Mouse (Mus musculus): Measurements from ENCODE around the gene Bnipl. TPM values are rescaled to one million over a fixed set of nuclear protein-coding genes. Genes with fewer than 3 reads are reported as not detected.

Gene Bnipl
- total RNA-seq, 2 experiments from 2014 or later: not detected

DNA sequence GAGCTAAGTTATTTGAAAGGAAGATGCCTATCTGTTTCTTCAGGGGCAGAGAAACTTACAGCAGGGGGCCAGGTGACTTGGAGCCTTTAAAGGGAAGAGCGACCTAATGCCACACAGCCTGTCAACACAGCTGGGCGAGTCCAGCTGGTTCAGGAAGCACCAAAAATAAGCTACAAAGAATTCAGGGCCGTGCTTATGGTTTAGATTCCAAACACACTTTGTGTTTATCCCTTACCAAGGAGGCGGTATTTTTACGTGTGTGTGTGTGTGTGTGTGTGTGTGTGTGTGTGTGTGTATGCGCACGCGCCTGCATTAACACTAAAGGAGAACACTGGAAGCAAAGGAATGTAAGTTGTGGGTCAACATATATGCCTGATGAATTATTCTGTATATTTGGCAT, 29.8 kb upstream of the Bnipl start:
- peak in 1 of 2 experiments; percentile 58 for DNase-seq

DNA sequence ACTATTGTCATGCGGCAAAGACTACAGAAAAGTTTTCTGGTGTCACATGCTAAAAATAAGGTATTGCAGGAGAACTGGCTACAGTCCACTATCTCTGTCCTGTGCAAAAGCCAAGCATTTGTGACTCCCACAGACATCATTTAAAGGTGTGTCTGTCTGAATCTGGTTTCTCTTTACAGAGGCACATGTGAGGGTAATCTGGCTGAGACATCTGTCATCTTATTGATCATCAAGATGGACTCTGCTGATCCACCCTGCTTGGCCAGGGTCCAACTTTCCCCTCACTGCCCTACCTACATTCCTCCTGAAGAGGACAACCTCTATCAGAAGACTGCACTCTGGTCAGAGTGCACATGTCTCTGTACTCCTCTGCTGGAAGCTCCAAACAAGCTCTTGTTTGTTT, 26.2 kb upstream of the Bnipl start:
- peak; percentile 48 to 56 for DNase-seq

DNA sequence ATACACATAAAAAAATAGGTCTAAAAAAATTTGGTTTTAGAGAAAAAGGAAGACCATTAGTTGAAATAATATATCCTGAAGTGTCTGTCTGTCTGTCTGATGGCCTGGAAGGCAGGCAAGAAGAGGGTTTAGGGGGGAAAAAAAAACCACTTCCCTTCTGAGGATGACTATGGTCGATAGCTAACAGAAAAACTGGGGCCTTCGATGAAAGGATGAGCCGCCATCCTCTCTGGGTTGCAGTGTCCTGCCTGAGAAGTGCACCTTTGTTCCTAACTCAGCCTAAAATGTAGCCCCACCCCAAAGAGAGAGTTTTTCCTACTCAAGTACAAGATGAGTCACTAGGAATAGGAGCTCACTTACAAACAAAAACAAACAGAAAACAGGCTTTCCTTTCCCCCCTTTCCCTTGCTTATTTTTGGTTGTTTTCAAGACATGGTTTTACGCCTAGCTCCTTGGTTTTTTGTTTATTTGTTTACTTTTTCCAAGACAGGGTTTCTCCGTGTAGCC, 25.5 kb upstream of the Bnipl start:
- no peak for DNase-seq

DNA sequence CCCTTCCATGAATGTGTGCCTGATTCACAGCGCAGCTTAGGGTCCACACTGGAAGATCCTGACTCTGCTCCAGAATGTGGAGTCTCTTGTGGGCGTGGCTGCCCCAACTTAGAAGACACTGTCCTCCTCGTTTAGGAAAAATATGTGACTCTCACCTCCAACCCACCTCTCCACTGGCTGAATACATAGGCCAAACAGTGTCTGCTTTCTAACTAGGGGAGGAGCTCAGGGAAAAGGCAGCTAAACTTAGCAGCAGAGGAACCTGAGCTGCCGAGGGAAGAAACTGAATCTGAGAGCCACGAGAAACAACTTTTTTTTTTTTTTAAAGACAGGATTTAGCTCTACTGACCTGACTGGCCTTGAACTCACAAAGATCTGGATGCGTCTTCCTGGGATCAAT, 24.2 kb upstream of the Bnipl start:
- no peak for DNase-seq

DNA sequence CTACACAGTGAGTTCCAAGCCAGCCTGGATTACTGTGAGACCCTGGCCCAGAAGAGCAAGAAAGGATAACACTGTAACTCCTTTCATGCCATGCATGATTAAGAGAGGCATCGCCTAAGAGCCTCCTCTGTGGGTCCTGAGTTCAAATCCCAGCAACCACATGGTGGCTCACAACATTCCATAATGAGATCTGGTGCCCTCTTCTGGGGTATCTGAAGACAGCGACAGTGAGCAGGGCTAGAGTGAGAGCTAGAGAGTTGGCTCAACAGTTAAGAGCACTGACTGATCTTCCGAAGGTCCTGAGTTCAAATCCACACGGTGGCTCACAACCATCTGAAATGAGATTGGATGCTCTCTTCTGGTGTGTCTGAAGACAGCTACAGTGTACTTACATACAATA, 23.5 kb upstream of the Bnipl start:
- DNase-seq: no peak

DNA sequence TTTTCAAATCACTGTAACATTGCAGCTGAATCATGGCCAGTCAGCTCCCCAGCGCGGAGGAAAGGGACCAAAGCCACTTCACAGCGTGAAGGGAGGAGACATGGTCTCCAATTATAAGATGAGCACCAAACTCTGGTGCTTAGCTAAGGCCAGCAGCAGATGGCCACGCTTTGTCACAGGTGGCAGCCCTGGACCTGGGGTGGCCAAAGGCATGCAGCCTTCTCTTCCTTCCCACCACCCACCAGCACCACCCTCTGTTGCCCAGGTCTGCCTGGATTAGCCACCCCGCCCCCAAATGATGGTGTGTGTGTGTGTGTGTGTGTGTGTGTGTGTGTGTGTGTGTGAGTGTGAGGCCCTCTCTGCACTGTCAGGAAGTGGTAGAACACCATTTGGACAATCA, 22.5 kb upstream of the Bnipl start:
- DNase-seq: no peak

DNA sequence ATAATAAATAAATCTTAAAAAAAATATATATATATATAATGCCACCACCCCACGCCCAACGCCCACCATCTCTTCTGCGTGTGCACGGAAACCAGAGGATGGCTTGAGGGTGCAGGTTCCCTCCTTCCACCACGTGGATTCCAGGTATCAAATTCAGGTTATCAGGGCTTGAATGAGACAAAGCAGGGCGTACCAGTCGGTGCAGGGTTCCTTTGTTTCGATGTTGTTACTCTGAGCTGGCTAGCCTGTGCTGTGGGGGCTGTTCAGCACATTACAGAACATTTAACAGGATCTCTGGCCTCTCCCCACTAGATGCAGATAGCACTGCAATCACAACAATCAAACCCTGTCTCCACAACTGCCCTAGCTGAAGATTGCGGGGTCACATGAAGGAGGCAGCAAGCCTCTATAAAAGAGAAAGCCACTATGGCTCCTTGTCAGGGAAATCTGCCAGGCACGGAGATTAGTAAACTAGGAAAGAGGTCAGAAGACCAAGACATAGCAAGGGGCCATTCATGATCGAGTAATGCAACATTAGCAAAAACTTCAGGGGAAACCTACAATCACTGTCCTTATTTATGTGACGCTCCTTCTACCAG, 19.9 kb upstream of the Bnipl start:
- DNase-seq: no peak

DNA sequence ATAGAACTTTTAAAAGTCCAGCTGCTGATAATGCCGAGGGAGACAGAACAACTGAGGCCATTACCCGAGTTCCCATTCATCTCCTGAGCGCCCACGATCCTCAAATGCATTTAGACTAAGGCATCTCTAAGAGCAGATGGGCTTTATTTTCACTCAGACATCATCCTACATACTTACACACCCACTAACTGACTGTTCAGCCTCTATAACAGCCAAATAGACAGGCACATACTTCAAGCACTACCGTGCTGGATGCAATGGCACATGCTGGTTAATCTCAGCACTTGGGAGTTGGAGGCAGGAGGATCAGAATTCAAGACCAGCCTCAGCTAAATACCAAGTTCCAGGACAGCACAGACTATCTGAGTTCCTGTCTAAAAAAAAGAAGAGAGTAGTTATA, 18.8 kb upstream of the Bnipl start:
- no peak for DNase-seq

DNA sequence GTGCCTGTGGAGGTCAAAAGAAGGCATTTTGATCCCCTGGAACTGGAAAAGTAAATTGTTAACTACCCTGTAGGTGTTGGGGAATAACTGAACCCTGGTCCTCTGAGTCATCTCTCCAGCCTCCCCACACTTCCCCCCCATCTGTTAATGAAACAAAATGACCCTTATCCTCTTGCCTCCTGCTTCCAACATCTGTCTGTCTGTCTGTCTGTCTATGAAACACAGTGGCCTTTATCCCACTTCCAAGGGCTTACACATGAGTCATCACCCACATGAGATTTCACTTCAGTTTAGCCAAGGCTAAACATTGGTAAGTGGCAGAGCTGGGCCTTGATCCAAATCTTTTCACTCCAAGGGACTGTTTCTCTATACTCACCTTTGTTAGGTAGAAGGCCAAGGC, 16.9 kb upstream of the Bnipl start:
- DNase-seq: no peak

DNA sequence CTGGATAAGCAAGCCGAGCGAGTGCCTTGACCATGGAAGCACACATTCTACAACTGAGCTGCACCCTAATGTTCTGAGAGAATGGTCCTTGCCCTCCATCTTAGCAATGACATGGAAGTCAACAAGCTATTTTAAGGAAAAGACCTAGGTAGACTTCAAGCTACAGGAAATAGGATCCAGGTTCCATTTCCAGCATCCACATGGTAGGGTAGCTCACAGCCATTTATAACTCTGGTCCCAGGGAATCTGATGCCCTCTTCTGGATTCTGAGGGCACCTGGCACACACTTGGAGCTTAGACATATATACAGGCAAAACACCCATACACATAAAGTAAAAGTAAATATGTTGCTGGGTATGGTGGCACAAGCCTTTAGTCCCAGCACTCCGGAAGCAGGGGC, 15.1 kb upstream of the Bnipl start:
- no peak for DNase-seq

DNA sequence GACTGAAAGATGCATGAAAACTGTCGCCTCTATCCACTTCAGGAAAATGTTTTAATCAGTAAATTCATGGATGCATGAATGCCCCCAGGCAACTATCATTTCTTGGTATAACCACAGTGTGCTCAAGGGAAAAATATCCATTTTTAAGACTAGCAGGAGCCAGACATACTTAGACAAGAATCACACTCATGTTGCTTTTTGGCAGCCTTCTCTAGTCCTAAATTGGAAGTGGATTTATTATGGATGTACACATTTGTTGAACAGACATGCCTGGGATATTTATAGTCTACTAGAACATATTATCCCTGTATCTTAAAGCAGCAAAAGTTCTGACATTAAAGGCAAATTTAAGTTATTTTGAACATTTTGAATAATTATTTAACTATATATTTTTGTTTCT, 13.7 kb upstream of the Bnipl start:
- DNase-seq: no peak

DNA sequence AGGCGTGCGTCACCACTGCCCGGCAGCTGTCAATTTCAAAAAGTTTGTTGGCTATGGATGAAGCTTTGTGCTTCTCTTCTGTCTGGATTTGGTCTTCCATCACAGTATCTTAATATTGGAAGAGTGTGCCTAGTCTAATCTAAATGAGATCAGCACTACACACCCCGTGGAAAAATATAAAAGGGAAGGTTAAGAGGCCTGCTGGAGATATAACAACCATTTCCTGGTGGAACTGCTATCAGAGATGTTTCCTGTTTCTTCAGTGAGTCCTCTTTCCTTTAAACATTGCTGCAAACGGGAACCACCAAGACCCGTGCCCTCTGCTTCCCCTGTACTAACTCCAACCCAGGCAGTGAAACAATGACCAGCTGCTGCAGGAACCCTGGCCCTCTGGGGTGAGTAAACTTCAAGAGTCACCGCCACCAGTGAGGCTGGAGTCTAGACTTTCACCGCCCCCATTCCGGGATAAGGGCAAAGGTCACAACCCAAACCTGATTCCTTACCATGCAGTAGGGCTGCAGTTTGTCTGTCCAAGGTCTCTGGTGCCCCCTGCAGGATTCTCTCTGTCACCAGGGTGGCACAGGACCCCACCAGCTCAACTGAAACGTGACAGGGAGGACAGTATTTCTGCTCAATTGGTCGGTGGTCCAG, 12.2 kb upstream of the Bnipl start:
- peak; percentile 76 to 84 for DNase-seq

DNA sequence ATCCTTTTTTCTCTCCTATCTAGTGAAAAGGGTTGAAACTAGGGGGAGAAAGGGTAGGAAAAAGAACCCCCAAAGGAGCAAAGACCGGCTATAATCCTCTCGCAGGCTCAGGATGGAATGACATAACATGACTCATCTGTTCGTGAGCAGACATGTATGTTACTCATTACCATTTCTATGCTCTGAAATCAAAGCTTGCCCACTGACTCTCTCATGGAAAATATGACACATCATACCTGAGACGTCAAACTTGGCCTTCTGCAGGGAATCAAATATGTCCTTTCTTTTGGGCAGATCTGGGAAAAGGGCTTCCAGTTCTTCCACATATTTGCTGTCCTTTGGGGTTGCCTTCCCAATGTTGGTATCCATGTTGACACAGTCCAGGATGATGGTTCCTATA, 11.0 kb upstream of the Bnipl start:
- DNase-seq: no peak

DNA sequence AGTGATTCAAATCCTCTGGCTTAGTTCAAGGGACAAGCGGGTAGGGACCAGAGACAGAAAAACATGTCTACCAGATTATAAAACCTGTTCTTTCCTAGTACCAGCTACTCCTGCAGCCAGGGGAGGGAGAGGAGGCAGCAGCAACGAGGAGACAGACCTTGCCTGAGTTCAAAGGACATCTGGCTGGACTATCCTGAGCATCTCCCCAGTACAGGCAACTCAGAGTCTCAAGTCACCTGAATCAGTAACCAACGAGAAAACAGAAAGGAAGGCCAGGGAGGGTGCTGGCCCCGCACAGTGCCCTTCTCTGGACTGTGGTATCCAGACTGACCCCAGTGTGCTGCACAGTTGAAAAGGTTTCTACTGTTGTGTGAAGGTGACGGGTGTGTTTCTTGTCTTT, 5.9 kb upstream of the Bnipl start:
- DNase-seq: no peak

DNA sequence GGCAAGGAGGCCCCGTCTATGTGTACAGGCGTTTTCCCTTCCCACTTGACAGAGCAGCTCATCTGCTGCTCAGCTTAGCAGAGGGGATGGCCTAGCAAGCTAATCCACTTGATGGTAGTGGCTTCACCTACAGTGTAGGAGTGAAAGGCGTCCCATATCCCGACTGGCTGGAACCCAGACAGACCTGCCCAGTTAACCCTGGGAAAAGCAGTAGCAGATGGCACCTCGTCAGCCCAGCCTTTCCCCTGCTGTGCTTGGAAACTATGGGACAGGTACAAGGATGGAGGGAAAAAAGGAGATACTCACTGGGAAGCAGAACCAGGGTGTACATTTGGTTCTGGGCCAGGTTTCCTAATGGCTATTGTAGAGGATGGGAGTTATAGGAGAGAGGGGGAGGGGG, 632 bp downstream of the Bnipl start:
- DNase-seq: no peak

DNA sequence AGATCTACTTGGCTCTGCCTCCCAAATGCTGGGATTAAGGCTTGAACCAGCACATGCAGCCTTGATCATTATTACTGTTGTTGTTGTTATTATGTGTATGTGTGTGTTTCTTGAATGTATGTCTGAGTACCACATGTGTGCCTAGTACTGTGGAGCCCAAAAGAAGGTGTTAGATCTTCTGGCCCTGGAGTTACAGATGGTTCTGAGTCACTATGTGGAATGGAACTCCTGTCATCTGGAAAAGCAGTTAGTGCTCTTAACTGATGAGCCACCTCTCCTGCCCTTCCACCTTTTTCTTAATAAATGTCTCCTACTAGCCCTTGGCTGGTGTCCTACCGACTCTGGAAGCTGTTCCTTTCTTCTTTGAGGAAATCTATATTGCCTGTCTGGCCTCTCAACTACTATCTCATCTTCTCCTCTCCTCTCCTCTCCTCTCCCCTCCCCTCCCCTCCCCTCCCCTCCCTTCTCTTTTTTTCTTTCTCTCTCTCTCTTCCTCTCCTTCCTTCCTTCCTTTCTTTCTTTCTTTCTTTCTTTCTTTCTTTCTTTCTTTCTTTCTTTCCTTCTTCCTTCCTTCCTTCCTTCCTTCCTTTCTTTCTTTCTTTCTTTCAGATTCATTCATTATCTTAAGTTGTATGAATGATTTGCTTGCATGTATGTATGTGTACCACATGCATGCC, 3.2 kb downstream of the Bnipl start:
- no peak for DNase-seq

DNA sequence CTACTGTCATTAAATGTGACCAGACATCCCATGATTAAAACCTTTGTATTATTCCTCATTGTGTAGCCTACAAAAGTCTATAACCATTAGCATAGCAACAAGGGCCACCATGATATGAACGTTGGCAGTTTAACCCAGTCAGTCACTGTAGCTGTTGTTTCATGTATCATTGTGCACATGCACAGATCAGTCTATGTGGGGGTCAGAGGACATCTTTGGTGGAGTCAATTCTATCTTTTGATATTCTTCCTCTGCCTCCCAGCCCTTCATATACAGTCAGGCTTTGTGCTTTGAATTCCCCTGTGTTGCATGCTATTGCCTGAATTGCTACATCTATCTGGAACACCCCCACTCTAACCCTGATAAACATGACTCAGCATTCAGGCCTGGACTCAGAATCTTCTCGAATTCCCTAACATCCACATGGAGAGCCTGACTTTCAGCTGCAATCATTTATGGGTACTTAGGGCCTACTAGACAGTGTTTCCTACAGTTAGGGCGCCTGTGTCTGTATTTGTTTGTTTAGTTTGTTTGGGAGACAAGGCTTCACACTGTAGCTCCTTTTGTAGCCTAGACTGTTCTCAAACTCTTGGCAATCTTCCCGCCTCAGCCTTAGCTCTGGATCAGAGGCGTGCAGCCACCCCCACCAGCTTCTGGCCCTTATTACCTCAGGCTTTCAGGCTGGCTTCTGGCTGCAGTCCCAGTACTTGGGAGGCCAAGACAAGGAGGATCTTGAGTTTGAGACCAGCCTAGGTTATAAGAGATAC, 4.3 kb downstream of the Bnipl start:
- peak; percentile 50 to 55 for DNase-seq

DNA sequence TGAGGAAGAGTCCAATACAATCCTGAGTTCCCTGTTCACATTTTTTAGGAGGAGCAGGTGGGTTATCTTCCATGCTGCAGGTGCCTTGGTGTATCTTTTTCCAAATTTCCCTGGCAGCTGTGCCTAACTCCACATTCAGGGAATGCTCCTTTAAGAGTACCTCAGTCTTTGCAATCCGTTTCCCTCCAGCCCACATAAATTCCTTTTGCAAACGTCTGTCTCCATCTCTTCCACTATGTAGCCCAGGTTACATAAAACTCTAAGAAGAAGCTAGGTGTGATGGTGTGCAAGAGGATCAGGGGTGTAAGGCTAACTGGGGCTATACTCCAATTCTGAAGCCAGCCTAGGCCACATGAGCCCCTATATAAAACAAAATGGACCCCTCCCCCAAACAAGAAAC, 7.9 kb downstream of the Bnipl start:
- no peak for DNase-seq

DNA sequence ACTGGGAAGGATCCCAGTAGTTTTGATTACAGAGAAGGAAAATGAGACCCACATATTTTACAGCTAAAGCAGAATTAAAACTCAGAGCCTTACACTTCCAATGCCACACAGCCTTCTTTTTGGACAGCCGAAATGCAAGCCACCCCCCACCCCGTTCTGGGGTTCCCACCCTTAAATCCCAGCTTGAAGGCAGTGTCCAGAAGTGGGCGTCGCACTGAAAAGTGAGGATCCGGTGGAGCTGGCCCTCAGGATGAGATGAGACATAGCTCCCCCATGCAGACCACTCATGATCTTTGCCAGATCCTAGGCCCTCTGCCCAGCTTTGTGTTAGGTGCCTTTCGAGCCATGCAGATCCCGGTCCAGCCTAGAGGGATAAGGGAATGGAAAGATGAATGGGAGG, 9.5 kb downstream of the Bnipl start, which contains the start of gene Gm128:
TSS of gene Gm128 (minus strand) at position 101 of the 400 bp plus-strand sequence.
- DNase-seq: no peak

DNA sequence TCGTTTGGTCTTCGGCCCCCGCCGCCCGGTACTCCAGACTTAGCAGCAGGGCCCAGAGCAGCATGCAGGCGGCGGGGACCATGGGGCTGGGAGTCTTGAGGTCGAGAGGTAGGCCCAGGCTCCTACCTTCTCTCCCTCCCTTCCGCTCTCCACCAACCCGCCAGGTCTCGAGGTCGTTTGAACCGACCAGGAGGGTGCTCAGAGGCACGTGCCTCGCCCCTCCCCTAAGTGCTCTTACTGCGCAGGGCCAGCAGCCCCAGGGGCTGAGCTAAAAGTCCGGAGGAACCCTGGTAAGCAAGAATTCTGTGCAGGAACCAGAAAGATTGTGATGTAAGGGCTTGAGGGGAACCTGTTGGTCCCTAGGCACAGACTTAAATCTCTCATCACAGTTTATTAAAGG, 10.1 kb downstream of the Bnipl start:
- DNase-seq: no peak

DNA sequence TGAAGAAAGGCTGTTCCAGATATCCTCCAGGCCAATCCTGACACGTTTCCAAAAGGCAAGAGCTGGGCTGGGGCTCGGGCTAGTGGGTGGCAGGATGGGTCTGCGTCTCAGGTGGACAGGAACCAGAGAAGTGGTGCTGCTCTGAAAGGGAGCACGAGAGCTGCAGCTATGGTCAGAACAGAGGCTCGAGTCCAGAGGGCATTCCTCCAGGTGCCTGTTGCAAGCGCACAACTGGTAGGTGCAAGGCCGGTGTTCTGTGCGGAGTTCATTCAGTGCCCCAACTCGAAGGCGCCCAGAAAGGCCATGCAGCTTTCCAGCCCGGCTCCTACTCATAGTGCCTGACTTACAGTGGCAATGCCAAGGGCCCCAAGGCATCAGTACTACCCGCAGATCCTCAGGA, 11.0 kb downstream of the Bnipl start:
- no peak for DNase-seq

DNA sequence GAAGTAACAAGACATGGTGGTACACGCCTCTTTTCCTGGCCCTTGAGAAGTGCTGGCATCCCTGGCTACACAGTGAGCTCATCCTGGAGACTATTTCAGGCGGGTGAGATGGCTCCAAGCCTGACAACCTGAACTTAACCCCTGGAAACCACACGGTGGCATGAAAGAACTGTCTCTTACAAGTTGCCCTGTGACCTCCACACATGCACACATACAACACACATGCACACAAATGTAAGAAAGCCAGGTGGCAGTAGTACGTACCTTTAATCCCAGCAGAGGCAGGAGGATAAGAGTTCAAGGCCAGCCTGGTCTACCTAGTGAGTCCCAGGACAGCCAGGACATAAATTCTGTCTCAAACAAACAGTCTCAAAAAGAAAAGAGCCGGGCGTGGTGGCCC, 12.0 kb downstream of the Bnipl start:
- no peak for DNase-seq

DNA sequence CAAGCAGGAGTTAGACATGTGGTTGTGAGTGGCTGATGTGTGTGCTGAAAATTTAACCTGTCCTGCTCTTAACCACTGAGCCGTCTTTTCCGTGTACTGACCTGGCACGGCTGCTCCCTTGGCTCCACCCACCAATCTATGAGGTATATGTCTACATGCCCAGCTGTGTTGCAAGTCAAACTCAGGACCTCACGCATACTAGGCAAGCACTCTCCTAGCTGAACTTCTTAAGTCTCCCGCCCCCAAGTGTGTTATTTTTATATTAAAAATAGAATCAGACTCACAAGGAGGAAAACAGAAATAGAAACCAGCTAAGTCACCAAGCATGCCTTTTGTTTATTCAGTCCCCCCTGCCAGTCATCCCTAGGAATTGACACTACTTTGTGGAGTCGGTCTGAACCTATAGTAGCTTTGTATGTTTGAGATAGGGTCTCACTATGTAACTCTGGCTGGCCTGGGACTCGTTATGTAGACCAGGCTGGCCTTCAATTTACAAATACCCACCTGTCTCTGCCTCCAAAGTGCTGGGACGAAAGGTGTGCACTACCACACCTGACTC, 13.4 kb downstream of the Bnipl start:
- DNase-seq: no peak
